10 mouse cellular contexts compared by ENCODE assay signal in the genomic region with DNA sequence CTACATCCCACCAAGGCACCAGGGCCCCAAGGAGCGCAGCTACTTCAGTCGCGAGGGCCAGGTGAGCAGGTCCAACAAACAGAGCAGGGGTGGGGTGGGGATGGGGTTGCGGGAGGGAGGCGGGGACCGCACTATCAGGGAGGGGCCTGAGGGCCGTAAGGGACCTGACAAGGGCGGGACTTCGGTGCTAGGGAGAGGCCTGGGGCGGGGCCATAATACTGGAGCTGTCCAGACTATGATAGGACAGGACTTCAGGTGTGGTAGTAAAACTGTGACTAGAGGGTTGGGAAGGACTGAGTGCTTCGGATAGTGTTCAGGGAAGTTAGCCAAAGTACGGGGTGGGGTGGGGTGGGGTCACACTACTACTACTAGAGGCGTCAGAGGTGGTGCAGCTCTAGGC. TPM values are rescaled to one million over a fixed set of nuclear protein-coding genes. Genes with fewer than 3 reads are reported as not detected.
DNase-seq lines count a peak whose midpoint lies in the region; ATAC-seq and TF ChIP-seq lines count a peak whose summit lies in the region.
"Had no signal": no experiment of that assay in that cellular context is flagged by ENCODE, and none has a peak within 500 bp of the region (broad histone marks: within the 10 kb centered on the region; RNA-seq: fewer than 3 reads in every experiment).

No protein-coding gene starts in this region.

- peak overlapping the region; percentile 31 for H3K4me2 ChIP-seq in lung, embryonic 14.5 days
- peak overlapping the region; percentile 35 for H3K4me2 ChIP-seq in forebrain, embryonic 15.5 days (replicated peaks)
- H3K4me2 ChIP-seq in limb, embryonic 15.5 days: peak overlapping the region; percentile 31

- DNase-seq in lung, embryonic 14.5 days: no peak
- DNase-seq in lung, postnatal 4 days: no peak
- DNase-seq in adrenal gland, adult (ENCODE audit: inconsistent age in 2 of 2, low spot score in 1 of 2): no peak
- no peak for DNase-seq in cerebellum, postnatal 10 days
- DNase-seq: gastrocnemius, postnatal 25 days had no signal

- no peak overlapping the region for H3K9ac ChIP-seq in lung, embryonic 14.5 days
- no peak overlapping the region for H3K9ac ChIP-seq in forebrain, embryonic 15.5 days (replicated peaks)
- no peak overlapping the region for H3K9ac ChIP-seq in limb, embryonic 15.5 days

- no peaks in the 10 kb centered on the region for H3K4me1 ChIP-seq in lung, embryonic 14.5 days (ENCODE audit: insufficient read depth)
- H3K4me1 ChIP-seq in forebrain, embryonic 15.5 days: 0 out of 2 replicates have a peak, but pooled peaks cover 3% of the 10 kb centered on the region
- peaks cover 11% of the 10 kb centered on the region for H3K4me1 ChIP-seq in limb, embryonic 15.5 days
- H3K4me1 ChIP-seq in olfactory bulb, adult 2 months (ENCODE audit: control insufficient read depth, insufficient read depth, low read length): peaks cover 11% of the 10 kb centered on the region

- H3K9me3 ChIP-seq in lung, embryonic 14.5 days (ENCODE audit: low read depth, low read length): no peaks in the 10 kb centered on the region
- no peaks in the 10 kb centered on the region for H3K9me3 ChIP-seq in forebrain, embryonic 15.5 days
- H3K9me3 ChIP-seq in limb, embryonic 15.5 days: no peaks in the 10 kb centered on the region

- no peak overlapping the region for H3K27ac ChIP-seq in lung, embryonic 14.5 days (ENCODE audit: low read depth)
- H3K27ac ChIP-seq in forebrain, embryonic 15.5 days (replicated peaks): no peak overlapping the region
- no peak overlapping the region for H3K27ac ChIP-seq in limb, embryonic 15.5 days
- no peak overlapping the region for H3K27ac ChIP-seq in olfactory bulb, adult 2 months (ENCODE audit: insufficient read depth, low read depth, low read length)

- ATAC-seq in lung, embryonic 14.5 days (ENCODE audit: insufficient read depth): peak; percentile 38
- no peak; the same call in 1 of the 2 replicates for ATAC-seq in forebrain, embryonic 15.5 days (replicated peaks)
- peak; percentile 37; the same call in 1 of the 2 replicates for ATAC-seq in limb, embryonic 15.5 days (ENCODE audit: insufficient number of reproducible peaks, low FRiP score, low TSS enrichment, low read depth)
- ATAC-seq in megakaryocyte, adult 5-6 weeks (ENCODE audit: poor library complexity, severe bottlenecking): no peak

- no peak for TF ChIP-seq CTCF in lung, embryonic 14.5 days (IDR thresholded peaks at IDR 0.05; ENCODE audit: low read depth)
- no peak for TF ChIP-seq CTCF in olfactory bulb, adult 2 months (IDR thresholded peaks at IDR 0.05; ENCODE audit: insufficient read depth, low read depth, low read length)

- H3K4me3 ChIP-seq in lung, embryonic 14.5 days (ENCODE audit: low read depth, low read length): no peak overlapping the region; the same call in 1 of the 2 replicates
- peak overlapping the region; percentile 20 for H3K4me3 ChIP-seq in forebrain, embryonic 15.5 days
- 0 out of 2 replicates have a peak overlapping the region, but pooled peaks have one; percentile 4 for H3K4me3 ChIP-seq in limb, embryonic 15.5 days
- H3K4me3 ChIP-seq in olfactory bulb, adult 2 months (ENCODE audit: insufficient read depth, low read depth, low read length): peak overlapping the region; percentile 45

- peaks cover 7% of the 10 kb centered on the region for H3K36me3 ChIP-seq in lung, embryonic 14.5 days (ENCODE audit: insufficient read depth)
- peaks cover 5% of the 10 kb centered on the region for H3K36me3 ChIP-seq in forebrain, embryonic 15.5 days
- H3K36me3 ChIP-seq in limb, embryonic 15.5 days: peaks cover 7% of the 10 kb centered on the region

- H3K27me3 ChIP-seq in lung, embryonic 14.5 days (ENCODE audit: insufficient read depth, low read length): no peaks in the 10 kb centered on the region
- no peaks in the 10 kb centered on the region for H3K27me3 ChIP-seq in forebrain, embryonic 15.5 days
- no peaks in the 10 kb centered on the region for H3K27me3 ChIP-seq in limb, embryonic 15.5 days

- no peak for TF ChIP-seq POLR2A in olfactory bulb, adult 2 months (IDR thresholded peaks at IDR 0.05; ENCODE audit: insufficient read depth, low read depth, low read length)

- 8% methylated on average over 13 of the region's 13 CpGs for WGBS in lung, embryonic 14.5 days
- 17% methylated on average over 13 of the region's 13 CpGs for WGBS in forebrain, embryonic 15.5 days
- WGBS in limb, embryonic 15.5 days: 12% methylated on average over 13 of the region's 13 CpGs
- WGBS in olfactory bulb, adult 2 months: 14% methylated on average over 13 of the region's 13 CpGs

RNA-seq across cellular contexts. Expression of gene 1700001L19Rik, which starts 0.4 kb away (rescaled TPM):
- polyA plus RNA-seq in lung, embryonic 14.5 days (2014; fragmentation: Nextera tagmentation; extraction: Ambion mirVana): 0.65 and 0.83 TPM in 2 replicates
- 3.4 and 4.3 TPM in 2 replicates for polyA plus RNA-seq in forebrain, embryonic 15.5 days (2015; fragmentation: Nextera tagmentation; extraction: Ambion mirVana)
- polyA plus RNA-seq in limb, embryonic 15.5 days (2015; fragmentation: Nextera tagmentation; extraction: Ambion mirVana): 0.31 and 0.45 TPM in 2 replicates
- polyA plus RNA-seq in olfactory bulb, adult 2 months (2012; ENCODE audit: insufficient read depth, insufficient read length, low replicate concordance, missing spikeins): not detected in 2 replicates
- not detected in 2 replicates for total RNA-seq in megakaryocyte, adult 5-6 weeks (2015)
- not detected in 2 replicates for total RNA-seq in megakaryocyte, adult 5-6 weeks (2017)
- total RNA-seq: gastrocnemius, postnatal 25 days; neutrophil, adult 5-6 weeks had no signal

RNA-seq across cellular contexts. Expression of gene Fastkd3, which starts 15.6 kb away (rescaled TPM):
- 39.1 and 41.0 TPM in 2 replicates for polyA plus RNA-seq in lung, embryonic 14.5 days (2014; fragmentation: Nextera tagmentation; extraction: Ambion mirVana)
- 28.0 and 33.4 TPM in 2 replicates for polyA plus RNA-seq in forebrain, embryonic 15.5 days (2015; fragmentation: Nextera tagmentation; extraction: Ambion mirVana)
- 30.1 and 32.2 TPM in 2 replicates for polyA plus RNA-seq in limb, embryonic 15.5 days (2015; fragmentation: Nextera tagmentation; extraction: Ambion mirVana)
- not detected in 2 replicates for polyA plus RNA-seq in olfactory bulb, adult 2 months (2012; ENCODE audit: insufficient read depth, insufficient read length, low replicate concordance, missing spikeins)
- total RNA-seq in megakaryocyte, adult 5-6 weeks (2015): 13.6 and 14.4 TPM in 2 replicates
- 5.3 and 7.2 TPM in 2 replicates for total RNA-seq in megakaryocyte, adult 5-6 weeks (2017)

RNA-seq across cellular contexts. Expression of gene Mtrr, which starts 15.7 kb away (rescaled TPM):
- 21.6 and 23.8 TPM in 2 replicates for polyA plus RNA-seq in lung, embryonic 14.5 days (2014; fragmentation: Nextera tagmentation; extraction: Ambion mirVana)
- 14.3 and 14.4 TPM in 2 replicates for polyA plus RNA-seq in forebrain, embryonic 15.5 days (2015; fragmentation: Nextera tagmentation; extraction: Ambion mirVana)
- 19.0 and 20.3 TPM in 2 replicates for polyA plus RNA-seq in limb, embryonic 15.5 days (2015; fragmentation: Nextera tagmentation; extraction: Ambion mirVana)
- not detected in 2 replicates for polyA plus RNA-seq in olfactory bulb, adult 2 months (2012; ENCODE audit: insufficient read depth, insufficient read length, low replicate concordance, missing spikeins)
- 4.8 and 6.6 TPM in 2 replicates for total RNA-seq in megakaryocyte, adult 5-6 weeks (2015)
- total RNA-seq in megakaryocyte, adult 5-6 weeks (2017): 7.2 and 8.0 TPM in 2 replicates

Comparison
In these comparisons a context has a peak if more than half of its experiments do, and no peak if none do; other contexts are left out.
1. ATAC-seq: peak in lung, embryonic 14.5 days (single experiment) and limb, embryonic 15.5 days (single experiment); none in forebrain, embryonic 15.5 days (single experiment) and megakaryocyte, adult 5-6 weeks (single experiment).
2. RNA of gene Fastkd3, which starts 15.6 kb away (polyA plus RNA-seq): 39.1 to 41.0 TPM in lung, embryonic 14.5 days, 30.1 to 32.2 TPM in limb, embryonic 15.5 days and 28.0 to 33.4 TPM in forebrain, embryonic 15.5 days; not detected in olfactory bulb, adult 2 months; every median in the first group is over 10 times any median in the second.
3. Peak in every context shown above with its lines, with median percentiles within 50 percentile points of each other: H3K4me2 ChIP-seq.